Mouse (Mus musculus) adrenal gland, postnatal 10 days (tissue): ENCODE results near the gene Wnk2. TPM values are rescaled to one million over a fixed set of nuclear protein-coding genes. Genes with fewer than 3 reads are reported as not detected.

ENCODE experiments used
- DNase-seq: peaks from one replicate; pipeline ENCODE4 v3.0.0; 2021; ENCODE audit warnings: mixed read lengths
- long read RNA-seq, 2 experiments: library from polyadenylated mRNA; stranded (forward); transcript quantifications; one replicate each; pipeline ENCODE4 v2.0.0; 2021
- total RNA-seq, 2 experiments: library from RNA; stranded (reverse); gene quantifications; 2 replicates each; pipeline ENCODE4 v1.2.3; 2021

The Wnk2 gene
- 1 to 10 TPM; 4.1 to 8.3 TPM for total RNA-seq
- long read RNA-seq, experiment 1: 0 reads
- long read RNA-seq, experiment 2, partial matches to known transcripts: 0 of 1 reads
- long read RNA-seq, experiment 2, other reads (novel, unspliced or antisense): 1 of 1 reads

DNA sequence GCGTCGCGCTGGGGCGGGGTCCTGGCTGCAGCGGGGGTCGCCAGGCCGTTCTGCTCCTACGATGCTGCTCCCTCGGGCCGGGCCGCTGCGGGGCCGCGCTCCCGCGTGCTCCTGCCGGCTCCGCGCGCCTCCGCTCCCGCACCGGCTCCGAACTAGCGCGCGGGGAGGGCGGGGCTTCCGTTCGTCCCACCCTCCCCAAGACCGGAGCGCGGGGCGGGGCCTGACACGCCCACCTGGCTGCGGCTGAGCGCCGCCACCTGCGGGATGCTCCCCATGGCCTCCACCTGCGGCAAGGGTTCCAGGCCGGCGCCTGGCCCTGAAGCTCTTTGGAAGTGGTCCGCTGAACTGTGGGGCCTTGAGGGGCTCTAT is at the start of gene Wnk2:
TSS of gene Wnk2 (minus strand) at position 157 of the 369 bp plus-strand sequence.
- DNase-seq: peak; percentile 84

DNA sequence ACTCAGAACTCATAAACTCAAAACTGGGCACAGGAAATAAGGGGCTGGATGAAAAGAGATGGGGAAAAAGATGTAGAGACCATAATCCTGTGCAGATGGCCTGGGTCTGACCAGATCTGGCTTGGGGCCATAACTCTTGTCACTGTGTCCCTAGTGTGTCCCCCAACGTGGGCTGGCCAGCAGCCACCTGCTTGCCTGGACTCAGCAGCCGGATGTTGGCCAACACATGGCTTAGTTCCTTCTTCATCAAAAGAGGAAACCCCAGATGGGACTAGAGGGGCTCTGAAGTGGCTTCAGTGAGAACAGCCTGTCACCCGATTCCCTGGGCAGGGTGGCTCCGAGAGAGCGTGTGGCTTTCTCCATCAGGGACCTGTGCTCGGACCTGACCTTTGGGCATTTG is 49.0 kb upstream of the Wnk2 start:
- DNase-seq: peak; percentile 32

DNA sequence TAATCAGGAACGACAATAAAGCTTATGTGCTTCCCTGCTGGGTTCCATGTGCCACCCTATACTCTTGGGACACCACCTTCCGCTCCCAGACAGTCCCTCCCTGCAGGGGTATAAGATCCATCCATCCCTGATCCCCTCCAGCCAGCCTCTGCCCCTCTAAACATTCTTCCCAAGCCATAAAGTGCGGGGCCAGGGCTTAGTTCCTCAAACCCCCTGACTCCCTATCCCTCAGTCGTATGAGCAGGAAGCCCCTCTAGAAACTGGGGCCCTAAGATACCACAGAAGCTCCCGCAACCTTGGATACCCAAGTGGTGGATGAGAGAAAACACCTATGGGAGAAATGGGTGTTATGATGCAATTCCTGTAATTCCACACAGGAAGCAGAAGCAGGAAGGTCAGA is 48.4 kb upstream of the Wnk2 start:
- DNase-seq: no peak

DNA sequence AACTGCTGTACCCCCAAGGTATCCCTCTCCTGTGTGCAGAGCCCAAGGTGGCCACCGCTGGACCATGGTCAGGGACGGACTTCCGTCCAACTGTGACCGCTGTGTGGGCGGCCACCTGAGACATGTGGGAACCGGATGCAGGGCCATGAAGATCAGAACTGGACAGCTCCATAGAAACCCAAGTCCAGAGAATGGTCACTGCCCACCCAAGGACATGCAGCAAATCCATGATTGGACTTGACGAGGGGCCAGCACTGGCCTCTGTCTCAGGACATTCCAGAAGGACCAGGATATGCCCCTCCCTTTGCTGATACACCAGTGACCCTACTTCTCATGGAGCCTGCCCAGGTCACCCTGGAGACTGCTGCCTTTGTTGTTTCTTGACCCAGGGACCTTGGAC is 47.8 kb upstream of the Wnk2 start:
- no peak for DNase-seq

DNA sequence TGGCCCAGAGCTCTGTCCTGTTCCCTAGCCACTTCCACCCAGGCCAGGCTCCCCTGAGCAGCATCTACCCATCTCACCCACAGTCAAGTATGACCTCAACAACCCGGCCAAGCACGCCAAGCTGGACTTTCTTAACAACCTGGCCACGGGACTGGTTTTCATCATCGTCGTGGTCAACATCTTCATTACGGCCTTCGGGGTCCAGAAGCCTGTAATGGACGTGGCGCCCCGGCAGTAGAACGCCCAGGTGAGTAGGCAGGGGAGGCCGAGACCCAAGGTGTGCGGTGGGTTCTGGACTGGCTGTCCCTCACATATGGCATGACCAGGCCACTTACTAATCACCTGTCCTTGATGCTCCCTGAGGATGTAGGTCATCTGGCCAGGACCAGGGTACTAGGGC is 47.0 kb upstream of the Wnk2 start:
- no peak for DNase-seq

GRCm38 (mm10) chr13:49193650-49194049 is 45.8 kb upstream of the Wnk2 start:
- no peak for DNase-seq

DNA sequence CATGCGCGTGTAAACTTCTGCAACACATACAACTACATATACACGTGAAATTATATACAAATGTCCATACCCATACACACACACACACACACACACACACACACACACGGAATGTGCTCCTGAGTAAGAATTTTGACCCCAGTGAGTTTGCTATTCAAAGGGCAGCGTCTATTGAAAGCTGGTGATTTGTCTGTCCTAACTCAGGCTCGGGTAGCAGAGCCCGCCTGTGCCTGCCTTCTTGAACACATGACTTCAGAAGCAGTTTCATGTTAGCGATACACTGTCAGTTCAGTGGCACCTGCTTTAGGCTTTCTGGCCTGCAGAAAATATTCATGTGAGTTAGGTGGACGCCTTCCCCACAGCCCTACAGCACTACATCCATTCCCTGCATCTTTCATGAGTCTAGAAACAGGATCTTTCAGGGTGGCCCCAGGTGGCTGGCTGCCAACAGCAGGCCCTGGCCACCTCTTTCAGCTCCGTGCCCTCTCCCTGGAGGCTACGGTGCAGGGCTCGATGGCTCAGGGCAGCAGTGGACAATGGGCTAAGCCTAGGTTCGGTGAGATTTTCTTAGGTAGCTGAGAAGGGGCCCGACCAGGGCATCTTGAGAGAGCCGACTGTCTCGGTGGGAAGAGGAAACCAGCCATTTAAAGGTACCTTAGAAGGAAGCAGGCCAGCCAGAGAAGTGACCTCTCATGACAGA is 44.5 kb upstream of the Wnk2 start:
- no peak for DNase-seq

DNA sequence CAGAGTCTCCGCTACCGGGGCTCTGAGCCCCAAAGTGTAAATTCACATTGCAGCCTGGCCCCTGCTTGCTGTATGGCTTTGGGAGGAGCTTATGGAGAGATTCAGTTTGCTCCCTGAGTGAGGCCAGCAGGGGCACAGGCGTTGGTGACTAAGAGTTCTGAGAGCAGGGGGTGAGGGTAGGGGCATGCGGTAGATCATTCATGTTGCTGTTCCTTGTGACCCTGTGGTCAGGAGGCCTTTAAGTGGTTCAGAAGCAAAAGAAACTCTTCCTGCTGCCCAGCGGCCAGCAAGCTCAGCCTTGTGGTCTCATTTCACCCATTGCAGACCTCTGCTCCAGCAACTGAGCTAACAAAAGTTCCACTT is 43.8 kb upstream of the Wnk2 start:
- no peak for DNase-seq

- DNase-seq: no peak
Observed at GRCm38 (mm10) chr13:49190876-49191672, 43.3 kb upstream of the Wnk2 start.

DNA sequence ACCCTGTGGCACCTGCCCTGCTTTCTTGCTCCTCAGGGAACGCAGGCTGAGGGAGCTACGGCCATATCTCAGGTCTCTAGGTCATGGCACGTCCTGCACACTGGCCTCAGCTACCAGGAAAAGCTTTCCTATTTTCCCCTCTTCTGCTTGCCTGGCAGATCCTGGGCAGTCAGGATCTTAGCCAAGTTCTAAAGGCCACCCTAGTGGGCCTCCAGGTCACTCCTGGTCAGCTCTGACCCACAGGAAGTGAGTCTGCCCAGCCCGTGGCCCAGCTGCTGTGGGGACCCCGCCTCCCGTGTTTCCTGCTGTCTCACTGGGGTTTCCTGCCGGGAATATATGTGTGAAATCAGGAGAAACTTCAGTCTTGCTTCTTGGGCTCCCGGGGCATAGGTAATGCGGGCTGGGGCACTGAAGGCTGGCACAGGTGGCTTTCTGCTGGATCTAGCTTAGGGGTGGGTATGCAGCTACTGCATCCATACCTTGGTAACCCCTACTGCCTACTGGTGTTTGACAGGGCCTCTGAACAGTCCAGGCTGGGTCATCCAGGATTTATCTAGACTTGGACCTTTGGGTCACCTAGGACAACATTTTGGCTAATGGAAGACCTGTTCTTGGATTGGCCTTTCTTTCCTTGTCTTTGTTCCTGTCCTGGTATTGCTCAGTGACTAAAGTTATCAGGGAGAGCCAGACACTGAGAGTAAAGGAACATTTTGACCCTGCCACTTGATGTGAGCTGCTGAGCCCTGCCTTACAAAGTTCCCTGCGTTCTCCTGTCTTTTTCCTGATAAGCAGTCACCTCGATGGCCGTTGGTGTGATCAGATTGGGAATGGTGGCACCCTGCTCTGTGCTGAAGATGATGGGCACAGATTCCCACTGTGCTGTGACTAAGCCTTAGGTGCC is 42.4 kb upstream of the Wnk2 start:
- peak; percentile 65 for DNase-seq

DNA sequence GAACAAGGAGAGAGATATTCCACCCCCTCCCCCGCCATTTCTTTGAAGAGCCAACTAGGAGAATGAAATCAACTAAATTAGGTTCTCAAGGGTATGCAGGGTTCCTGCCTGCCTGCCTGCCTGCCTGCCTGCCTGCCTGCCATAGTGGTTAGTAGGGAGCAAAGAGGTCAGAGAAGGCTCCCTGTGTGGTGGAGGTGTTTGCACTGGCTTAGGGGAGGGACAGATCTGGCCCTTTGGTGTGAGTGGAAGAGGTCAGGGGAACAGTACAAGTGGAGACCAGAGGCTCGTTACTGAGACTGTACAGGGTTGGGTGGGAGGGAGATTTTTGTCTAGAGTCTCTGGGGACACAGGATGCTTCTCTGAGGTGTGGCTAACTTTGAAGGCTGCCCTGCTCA is 41.1 kb upstream of the Wnk2 start:
- peak; percentile 27 for DNase-seq

DNA sequence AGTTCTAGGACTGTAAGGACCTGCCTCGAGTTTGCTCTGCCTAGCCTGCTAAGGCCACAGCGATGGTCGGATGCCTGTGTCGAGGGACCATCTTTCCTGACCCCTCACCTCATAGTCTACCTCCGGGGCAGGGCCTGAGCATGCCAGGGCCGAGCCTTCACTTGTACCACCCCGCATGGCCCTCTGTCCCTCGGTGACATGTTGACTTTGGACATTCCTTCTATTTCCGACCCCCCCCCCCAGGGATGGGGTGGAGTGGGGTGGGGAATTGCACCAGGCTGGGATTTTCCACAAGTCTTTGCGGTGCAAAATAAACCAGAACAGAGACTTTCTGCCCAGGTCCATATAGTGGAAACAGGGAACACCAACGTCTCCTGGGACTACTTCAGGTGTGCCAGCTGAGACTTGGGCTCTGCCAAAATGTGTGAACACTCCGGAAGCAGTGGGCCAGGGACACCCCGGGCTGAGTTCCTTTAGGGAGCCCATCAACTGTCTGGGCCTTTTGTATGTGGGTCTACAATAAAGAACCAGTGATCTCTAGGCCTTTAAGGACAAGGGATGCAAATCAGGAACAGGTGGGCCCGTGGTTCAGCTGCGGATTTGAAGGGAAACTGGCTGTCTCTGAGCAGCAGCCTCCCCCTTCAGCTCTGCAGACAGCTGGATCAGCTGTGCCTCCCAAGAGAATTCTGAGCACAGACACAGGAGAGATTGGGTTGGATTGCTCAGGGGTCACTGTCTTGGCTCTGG is 40.6 kb upstream of the Wnk2 start:
- DNase-seq: peak; percentile 16

- DNase-seq: peak; percentile 91
Observed at GRCm38 (mm10) chr13:49187288-49188218, 39.7 kb upstream of the Wnk2 start, which contains the start of gene Ninj1. Gene Ninj1 (plus strand): TSS chr13:49187485.

GRCm38 (mm10) chr13:49186798-49187287 is 39.0 kb upstream of the Wnk2 start:
- DNase-seq: no peak

GRCm38 (mm10) chr13:49183646-49184045 is 35.8 kb upstream of the Wnk2 start:
- peak; percentile 26 for DNase-seq

- DNase-seq: peak; percentile 24
Observed at GRCm38 (mm10) chr13:49183161-49183560, 35.3 kb upstream of the Wnk2 start.

- no peak for DNase-seq
Observed at GRCm38 (mm10) chr13:49181411-49181984, 33.7 kb upstream of the Wnk2 start.

DNA sequence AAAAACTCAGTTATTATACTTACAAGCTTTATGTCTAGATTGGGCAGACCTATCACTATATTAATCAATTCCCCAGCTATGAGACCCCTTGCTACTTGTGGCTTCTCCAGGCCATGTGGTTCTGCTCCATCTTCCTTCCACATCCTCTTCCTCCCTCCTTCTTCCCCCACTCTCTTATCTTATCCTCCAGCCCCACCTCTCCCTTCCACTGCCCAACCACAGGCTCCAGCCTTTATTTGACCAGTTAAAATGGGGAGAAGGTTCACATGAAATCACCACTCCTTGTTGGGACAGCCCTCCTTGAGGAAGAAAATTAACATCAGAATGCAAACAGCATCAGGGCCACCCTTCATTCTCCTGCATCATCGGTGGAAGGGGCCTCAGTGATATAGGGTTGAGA is 32.9 kb upstream of the Wnk2 start:
- DNase-seq: no peak

DNA sequence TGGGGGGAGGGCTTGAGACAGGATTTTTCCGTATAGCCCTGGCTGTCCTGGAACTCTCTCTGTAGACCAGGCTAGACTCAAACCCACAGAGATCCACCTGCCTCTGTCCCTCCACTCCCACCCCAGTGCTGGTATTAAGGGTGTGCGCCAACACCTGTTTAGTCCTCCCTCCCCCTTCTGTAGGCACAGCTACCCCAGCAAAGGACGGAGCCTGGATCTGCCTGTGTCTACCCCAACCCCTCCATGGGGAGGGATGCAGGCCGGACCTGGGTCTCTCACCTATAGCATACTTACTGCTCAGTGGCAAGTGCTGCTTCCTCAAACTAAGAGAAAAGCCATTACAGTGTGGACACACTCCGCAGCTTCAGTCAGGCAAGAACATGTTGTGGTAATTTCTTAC is 32.5 kb upstream of the Wnk2 start:
- DNase-seq: no peak
